Mouse (Mus musculus): ENCODE results near the gene Rhox2f. TPM values are rescaled to one million over a fixed set of nuclear protein-coding genes. Genes with fewer than 3 reads are reported as not detected.
"Not testable (repeated sequence)": the region's sequence is repeated elsewhere in the genome, so short reads cannot be mapped to it uniquely, and the experiment has no call there.

Gene Rhox2f
- not detected in 2 replicates for polyA plus RNA-seq (2015; fragmentation: Nextera tagmentation; extraction: Ambion mirVana)

- H3K9me3 ChIP-seq (ENCODE audit: control insufficient read depth, low read length); H3K4me1 ChIP-seq (ENCODE audit: control insufficient read depth, insufficient read depth, low read depth, low read length); H3K4me3 ChIP-seq (ENCODE audit: low read length); H3K4me2 ChIP-seq (ENCODE audit: low read length); H3K27me3 ChIP-seq (replicated peaks; ENCODE audit: control insufficient read depth, insufficient read depth, low read length); H3K9ac ChIP-seq (ENCODE audit: low read depth, low read length); H3K36me3 ChIP-seq (ENCODE audit: control insufficient read depth, insufficient read depth, low read length); H3K27ac ChIP-seq (ENCODE audit: low read depth, low read length); ATAC-seq: not testable (repeated sequence)
- WGBS, result 89% methylated on average over 6 of the region's 8 CpGs
Observed at GRCm38 (mm10) chrX:37571105-37571504, at the start of gene Rhox2f. Gene Rhox2f (plus strand): TSS chrX:37571405.

DNA sequence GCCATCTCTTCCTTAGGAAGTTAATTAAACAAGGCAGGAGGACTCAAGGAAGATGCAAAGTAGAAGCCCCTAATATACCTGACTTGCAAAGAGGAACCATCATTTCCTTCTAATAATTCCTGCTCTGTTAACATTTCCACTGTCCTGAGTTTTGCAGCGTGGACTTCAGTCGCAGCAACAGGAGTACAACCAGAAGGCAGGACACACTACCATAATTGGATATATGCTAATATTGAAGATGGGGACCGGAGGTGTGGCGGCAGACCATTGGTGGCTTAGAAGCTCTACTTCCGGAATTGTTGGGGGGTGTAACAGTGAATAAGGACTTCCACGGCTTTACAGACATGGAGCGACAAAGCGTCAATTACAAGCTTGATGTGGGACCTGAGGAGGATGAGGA is 41.1 kb upstream of the Rhox2f start, which contains the start of gene Rhox2e:
TSS of gene Rhox2e (plus strand) at position 301 of the 400 bp plus-strand sequence.
- H3K4me2 ChIP-seq (ENCODE audit: low read length); H3K9me3 ChIP-seq (ENCODE audit: control insufficient read depth, low read length); H3K36me3 ChIP-seq (ENCODE audit: control insufficient read depth, insufficient read depth, low read length); H3K9ac ChIP-seq (ENCODE audit: low read depth, low read length); H3K4me3 ChIP-seq (ENCODE audit: low read length); H3K4me1 ChIP-seq (ENCODE audit: control insufficient read depth, insufficient read depth, low read depth, low read length); H3K27ac ChIP-seq (ENCODE audit: low read depth, low read length); H3K27me3 ChIP-seq (replicated peaks; ENCODE audit: control insufficient read depth, insufficient read depth, low read length); ATAC-seq: not testable (repeated sequence)
- WGBS, result 100% methylated on average over 2 of the region's 8 CpGs

DNA sequence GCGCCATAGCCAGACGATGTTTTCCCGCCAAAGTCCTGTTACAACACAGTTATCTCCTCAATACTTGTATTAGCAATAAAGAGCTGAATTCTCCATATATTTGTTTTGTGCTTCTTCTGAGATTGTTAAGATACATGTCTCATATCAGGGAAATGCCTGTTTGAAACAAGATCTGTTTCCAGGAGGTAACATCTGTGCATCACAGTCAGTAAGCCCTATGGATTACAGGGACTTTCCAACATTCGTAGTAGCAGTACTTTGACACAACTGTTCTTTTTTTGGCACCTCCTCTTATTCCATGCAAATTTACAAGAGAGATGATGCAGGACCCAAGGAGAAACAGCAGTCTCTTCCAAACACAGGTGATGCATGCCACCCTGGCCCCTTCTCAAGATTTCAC is 29.5 kb upstream of the Rhox2f start, which contains the start of gene Rhox3e:
TSS of gene Rhox3e (plus strand) at position 301 of the 400 bp plus-strand sequence.
- ATAC-seq; H3K4me2 ChIP-seq (ENCODE audit: low read length); H3K4me3 ChIP-seq (ENCODE audit: low read length); H3K27me3 ChIP-seq (replicated peaks; ENCODE audit: control insufficient read depth, insufficient read depth, low read length); H3K36me3 ChIP-seq (ENCODE audit: control insufficient read depth, insufficient read depth, low read length); H3K4me1 ChIP-seq (ENCODE audit: control insufficient read depth, insufficient read depth, low read depth, low read length); H3K27ac ChIP-seq (ENCODE audit: low read depth, low read length); H3K9me3 ChIP-seq (ENCODE audit: control insufficient read depth, low read length); H3K9ac ChIP-seq (ENCODE audit: low read depth, low read length): not testable (repeated sequence)
- WGBS, result no CpG with 5 or more reads among the region's 4 CpGs

GRCm38 (mm10) chrX:37557112-37557511 is 14.1 kb upstream of the Rhox2f start, which contains the start of gene Rhox4e:
Gene Rhox4e (plus strand): TSS chrX:37557412.
- WGBS, result 97% methylated on average over 10 of the region's 18 CpGs
- not testable (repeated sequence) for H3K27me3 ChIP-seq (replicated peaks; ENCODE audit: control insufficient read depth, insufficient read depth, low read length); H3K4me3 ChIP-seq (ENCODE audit: low read length); H3K4me2 ChIP-seq (ENCODE audit: low read length); H3K4me1 ChIP-seq (ENCODE audit: control insufficient read depth, insufficient read depth, low read depth, low read length); H3K36me3 ChIP-seq (ENCODE audit: control insufficient read depth, insufficient read depth, low read length); H3K27ac ChIP-seq (ENCODE audit: low read depth, low read length); H3K9ac ChIP-seq (ENCODE audit: low read depth, low read length); ATAC-seq; H3K9me3 ChIP-seq (ENCODE audit: control insufficient read depth, low read length)

GRCm38 (mm10) chrX:37572638-37573037 is 1.4 kb downstream of the Rhox2f start:
- H3K9me3 ChIP-seq (ENCODE audit: control insufficient read depth, low read length); H3K4me2 ChIP-seq (ENCODE audit: low read length); H3K4me3 ChIP-seq (ENCODE audit: low read length); H3K4me1 ChIP-seq (ENCODE audit: control insufficient read depth, insufficient read depth, low read depth, low read length); ATAC-seq; H3K27me3 ChIP-seq (replicated peaks; ENCODE audit: control insufficient read depth, insufficient read depth, low read length); H3K9ac ChIP-seq (ENCODE audit: low read depth, low read length); H3K36me3 ChIP-seq (ENCODE audit: control insufficient read depth, insufficient read depth, low read length); H3K27ac ChIP-seq (ENCODE audit: low read depth, low read length): not testable (repeated sequence)
- 80% methylated on average over 2 of the region's 2 CpGs for WGBS

DNA sequence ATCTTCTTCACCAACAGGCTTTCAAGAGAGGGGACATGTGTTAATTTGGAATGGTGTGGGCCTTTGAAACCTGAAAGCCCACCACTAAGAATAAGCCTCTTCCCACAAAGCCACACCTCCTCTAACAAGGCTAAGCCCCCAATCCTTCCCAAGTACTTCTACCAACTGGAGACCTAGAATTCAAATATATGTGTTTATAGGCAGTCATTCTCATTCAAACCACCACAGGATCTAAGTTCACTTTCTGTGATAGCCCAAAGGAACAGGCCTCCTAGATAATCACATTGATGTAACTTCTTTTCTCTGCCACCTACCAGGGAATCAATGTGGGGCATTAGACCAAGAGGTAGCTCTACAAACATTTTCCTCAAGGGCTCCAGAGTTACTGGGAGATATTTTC is 9.5 kb downstream of the Rhox2f start, which contains the start of gene Rhox3f:
TSS of gene Rhox3f (plus strand) at position 301 of the 400 bp plus-strand sequence.
- not testable (repeated sequence) for H3K4me1 ChIP-seq (ENCODE audit: control insufficient read depth, insufficient read depth, low read depth, low read length); H3K27ac ChIP-seq (ENCODE audit: low read depth, low read length); ATAC-seq; H3K27me3 ChIP-seq (replicated peaks; ENCODE audit: control insufficient read depth, insufficient read depth, low read length); H3K4me3 ChIP-seq (ENCODE audit: low read length); H3K9ac ChIP-seq (ENCODE audit: low read depth, low read length); H3K9me3 ChIP-seq (ENCODE audit: control insufficient read depth, low read length); H3K36me3 ChIP-seq (ENCODE audit: control insufficient read depth, insufficient read depth, low read length); H3K4me2 ChIP-seq (ENCODE audit: low read length)

DNA sequence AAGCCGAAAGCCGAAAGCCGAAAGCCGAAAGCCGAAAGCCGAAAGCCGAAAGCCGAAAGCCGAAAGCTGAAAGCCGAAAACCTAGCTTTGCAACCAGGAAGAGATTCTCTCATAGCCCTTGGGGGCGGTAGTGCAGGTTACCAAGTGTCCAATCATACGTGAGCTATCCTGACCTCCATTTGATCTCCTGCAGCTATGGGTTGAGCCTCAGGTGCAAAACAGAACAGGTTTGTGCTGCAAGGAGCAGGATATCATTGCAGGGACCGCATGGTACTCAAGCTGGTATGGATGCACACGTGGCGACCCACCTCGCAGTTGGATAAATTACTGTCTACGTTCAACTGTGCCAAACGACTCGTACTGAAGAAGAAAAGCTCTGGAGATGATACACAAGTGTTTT is 36.4 kb downstream of the Rhox2f start, which contains the start of gene Rhox4f:
TSS of gene Rhox4f (minus strand) at position 101 of the 400 bp plus-strand sequence.
- not testable (repeated sequence) for H3K27me3 ChIP-seq (replicated peaks; ENCODE audit: control insufficient read depth, insufficient read depth, low read length); H3K27ac ChIP-seq (ENCODE audit: low read depth, low read length); H3K36me3 ChIP-seq (ENCODE audit: control insufficient read depth, insufficient read depth, low read length); H3K4me1 ChIP-seq (ENCODE audit: control insufficient read depth, insufficient read depth, low read depth, low read length); H3K9me3 ChIP-seq (ENCODE audit: control insufficient read depth, low read length); H3K4me2 ChIP-seq (ENCODE audit: low read length); H3K9ac ChIP-seq (ENCODE audit: low read depth, low read length); ATAC-seq; H3K4me3 ChIP-seq (ENCODE audit: low read length)
- 93% methylated on average over 10 of the region's 19 CpGs for WGBS

Other genes with a start within 250 kb of the Rhox2f start
- not detected in 2 replicates for gene Rhox3a2, start 191.4 kb upstream of the Rhox2f start, polyA plus RNA-seq (2015; fragmentation: Nextera tagmentation; extraction: Ambion mirVana)
- gene Rhox4a2, start 180.6 kb upstream of the Rhox2f start, polyA plus RNA-seq (2015; fragmentation: Nextera tagmentation; extraction: Ambion mirVana), result not detected in 2 replicates
- not detected in 2 replicates for gene Rhox2b, start 159.3 kb upstream of the Rhox2f start, polyA plus RNA-seq (2015; fragmentation: Nextera tagmentation; extraction: Ambion mirVana)
- gene Rhox4b, start 138.9 kb upstream of the Rhox2f start, polyA plus RNA-seq (2015; fragmentation: Nextera tagmentation; extraction: Ambion mirVana), result not detected in 2 replicates
- not detected in 2 replicates for gene Rhox2c, start 117.7 kb upstream of the Rhox2f start, polyA plus RNA-seq (2015; fragmentation: Nextera tagmentation; extraction: Ambion mirVana)
- not detected in 2 replicates for gene Rhox3c, start 112.8 kb upstream of the Rhox2f start, polyA plus RNA-seq (2015; fragmentation: Nextera tagmentation; extraction: Ambion mirVana)
- not detected in 2 replicates for gene Rhox4c, start 91.1 kb upstream of the Rhox2f start, polyA plus RNA-seq (2015; fragmentation: Nextera tagmentation; extraction: Ambion mirVana)
- not detected in 2 replicates for gene Rhox2d, start 78.0 kb upstream of the Rhox2f start, polyA plus RNA-seq (2015; fragmentation: Nextera tagmentation; extraction: Ambion mirVana)
- not detected in 2 replicates for gene Rhox4d, start 57.0 kb upstream of the Rhox2f start, polyA plus RNA-seq (2015; fragmentation: Nextera tagmentation; extraction: Ambion mirVana)
- gene Rhox2e, start 41.0 kb upstream of the Rhox2f start, polyA plus RNA-seq (2015; fragmentation: Nextera tagmentation; extraction: Ambion mirVana), result not detected in 2 replicates
- gene Rhox3e, start 29.4 kb upstream of the Rhox2f start, polyA plus RNA-seq (2015; fragmentation: Nextera tagmentation; extraction: Ambion mirVana), result not detected in 2 replicates
- gene Rhox4e, start 14.0 kb upstream of the Rhox2f start, polyA plus RNA-seq (2015; fragmentation: Nextera tagmentation; extraction: Ambion mirVana), result not detected in 2 replicates
- not detected in 2 replicates for gene Rhox3f, start 9.6 kb downstream of the Rhox2f start, polyA plus RNA-seq (2015; fragmentation: Nextera tagmentation; extraction: Ambion mirVana)
- gene Rhox4f, start 36.3 kb downstream of the Rhox2f start, polyA plus RNA-seq (2015; fragmentation: Nextera tagmentation; extraction: Ambion mirVana), result not detected in 2 replicates
- not detected in 2 replicates for gene Rhox3g, start 57.2 kb downstream of the Rhox2f start, polyA plus RNA-seq (2015; fragmentation: Nextera tagmentation; extraction: Ambion mirVana)
- not detected in 2 replicates for gene Rhox2g, start 72.1 kb downstream of the Rhox2f start, polyA plus RNA-seq (2015; fragmentation: Nextera tagmentation; extraction: Ambion mirVana)
- gene Rhox4g, start 79.9 kb downstream of the Rhox2f start, polyA plus RNA-seq (2015; fragmentation: Nextera tagmentation; extraction: Ambion mirVana), result not detected in 2 replicates
- not detected in 2 replicates for gene Rhox3h, start 97.4 kb downstream of the Rhox2f start, polyA plus RNA-seq (2015; fragmentation: Nextera tagmentation; extraction: Ambion mirVana)
- not detected in 2 replicates for gene Rhox2h, start 101.9 kb downstream of the Rhox2f start, polyA plus RNA-seq (2015; fragmentation: Nextera tagmentation; extraction: Ambion mirVana)
- gene Rhox5, start 233.4 kb downstream of the Rhox2f start, polyA plus RNA-seq (2015; fragmentation: Nextera tagmentation; extraction: Ambion mirVana), result 0.70 TPM in 1 of 2 replicates, not detected in the other

Measured in hindbrain, embryonic 16.5 days (tissue).